Mouse (Mus musculus) thymus, adult 18-20 months (tissue): ENCODE results near the gene Ttll7.

Experiments used
- DNase-seq, 2 experiments: peaks; one replicate each; pipeline ENCODE4 v3.0.0; 2022; ENCODE audit warnings: mixed read lengths in 2 of 2

Gene Ttll7

GRCm38 (mm10) chr3:147000963-147001362, 148.8 kb downstream of the Ttll7 start:
- no peak for DNase-seq

DNA sequence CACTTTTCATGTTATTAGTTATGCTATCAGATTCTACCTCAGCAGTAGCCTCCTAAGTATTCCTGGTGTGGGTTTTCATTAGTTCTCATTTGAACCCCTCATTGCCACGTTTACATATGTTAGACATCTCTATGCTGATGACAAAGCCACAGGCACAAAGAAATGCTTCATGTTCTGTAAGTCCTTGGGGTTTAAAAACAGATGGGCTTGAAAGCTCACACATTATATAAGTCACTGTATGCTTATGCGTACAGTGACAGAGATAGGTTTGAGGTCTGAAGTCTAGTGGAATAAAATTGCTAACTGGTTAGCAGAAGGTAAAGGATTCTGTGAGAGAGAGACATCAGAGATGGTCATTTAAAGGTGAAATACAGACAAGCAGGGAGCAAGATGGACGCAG, 149.4 kb downstream of the Ttll7 start:
- DNase-seq, result no peak

DNA sequence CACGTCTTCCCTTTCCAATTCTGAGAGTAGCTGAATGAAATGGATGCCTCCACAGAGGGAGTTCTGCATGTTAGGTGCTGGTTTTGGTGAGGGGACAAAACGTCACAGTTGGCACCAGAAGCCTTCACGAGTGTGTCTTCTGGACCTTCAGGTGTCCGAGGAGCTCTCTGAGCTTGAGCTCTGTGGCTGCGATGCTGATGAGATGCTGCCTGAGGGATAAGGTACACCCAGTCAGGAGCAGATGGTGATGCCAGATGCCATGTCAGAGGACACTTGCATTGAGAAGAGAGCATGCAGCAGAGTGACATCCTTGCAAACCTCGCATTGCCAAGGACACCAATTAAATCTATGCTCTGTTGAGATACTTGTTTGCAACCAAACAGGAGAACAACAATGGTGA, 164.3 kb downstream of the Ttll7 start:
- DNase-seq, result no peak

GRCm38 (mm10) chr3:147019506-147019905, 167.3 kb downstream of the Ttll7 start:
- DNase-seq, result no peak

GRCm38 (mm10) chr3:147026248-147026647, 174.1 kb downstream of the Ttll7 start:
- DNase-seq, result no peak

GRCm38 (mm10) chr3:147028382-147028781, 176.2 kb downstream of the Ttll7 start:
- DNase-seq, result no peak

- no peak for DNase-seq
Measured at GRCm38 (mm10) chr3:147029718-147030117, 177.6 kb downstream of the Ttll7 start.

- DNase-seq, result no peak
Measured at GRCm38 (mm10) chr3:147030266-147030880, 178.2 kb downstream of the Ttll7 start.
